Comparison of ENCODE assay signal across 11 mouse cellular contexts in genomic region chr17:73034981-73035481, GRCm38 (mm10).
DNase-seq lines count a peak whose midpoint lies in the region; ATAC-seq lines count a peak whose summit lies in the region.
"Had no signal": no experiment of that assay in that cellular context is flagged by ENCODE, and none has a peak within 500 bp of the region (broad histone marks: within the 10 kb centered on the region; RNA-seq: fewer than 3 reads in every experiment).

No protein-coding gene starts in this region.

- H3K27ac ChIP-seq in heart, embryonic 12.5 days (ENCODE audit: poor library complexity, severe bottlenecking): no peak overlapping the region
- no peak overlapping the region for H3K27ac ChIP-seq in forebrain, embryonic 16.5 days (ENCODE audit: low read length)
- no peak overlapping the region for H3K27ac ChIP-seq in midbrain, embryonic 16.5 days (ENCODE audit: low read length)
- no peak overlapping the region for H3K27ac ChIP-seq in hindbrain, embryonic 14.5 days
- H3K27ac ChIP-seq: midbrain, embryonic 13.5 days had no signal

- H3K4me3 ChIP-seq in heart, embryonic 12.5 days: no peak overlapping the region
- H3K4me3 ChIP-seq in forebrain, embryonic 16.5 days (replicated peaks; ENCODE audit: low read length): no peak overlapping the region
- H3K4me3 ChIP-seq in midbrain, embryonic 16.5 days (ENCODE audit: low read depth, low read length): no peak overlapping the region
- no peak overlapping the region for H3K4me3 ChIP-seq in hindbrain, embryonic 14.5 days (replicated peaks; ENCODE audit: low read length)
- H3K4me3 ChIP-seq: erythroblast, embryonic 14.5 days; midbrain, embryonic 13.5 days had no signal

- peaks cover 30% of the 10 kb centered on the region for H3K4me1 ChIP-seq in heart, embryonic 12.5 days (replicated peaks)
- no peaks in the 10 kb centered on the region for H3K4me1 ChIP-seq in forebrain, embryonic 16.5 days (replicated peaks; ENCODE audit: control insufficient read depth, insufficient read depth, low read length)
- H3K4me1 ChIP-seq in midbrain, embryonic 16.5 days (ENCODE audit: control insufficient read depth, insufficient read depth, low read length): no peaks in the 10 kb centered on the region
- no peaks in the 10 kb centered on the region for H3K4me1 ChIP-seq in hindbrain, embryonic 14.5 days (replicated peaks; ENCODE audit: control insufficient read depth, insufficient read depth, low read length)
- H3K4me1 ChIP-seq: midbrain, embryonic 13.5 days had no signal

- no peaks in the 10 kb centered on the region for H3K9me3 ChIP-seq in heart, embryonic 12.5 days (replicated peaks)
- H3K9me3 ChIP-seq in forebrain, embryonic 16.5 days (ENCODE audit: control insufficient read depth, low read length): no peaks in the 10 kb centered on the region
- no peaks in the 10 kb centered on the region for H3K9me3 ChIP-seq in midbrain, embryonic 16.5 days (replicated peaks; ENCODE audit: control insufficient read depth, low read length, poor library complexity, severe bottlenecking)
- no peaks in the 10 kb centered on the region for H3K9me3 ChIP-seq in hindbrain, embryonic 14.5 days (ENCODE audit: control insufficient read depth, low read length)
- H3K9me3 ChIP-seq: midbrain, embryonic 13.5 days had no signal

- H3K4me2 ChIP-seq in heart, embryonic 12.5 days: no peak overlapping the region
- H3K4me2 ChIP-seq in forebrain, embryonic 16.5 days (ENCODE audit: low read length): no peak overlapping the region
- no peak overlapping the region for H3K4me2 ChIP-seq in midbrain, embryonic 16.5 days (ENCODE audit: low read length)
- no peak overlapping the region for H3K4me2 ChIP-seq in hindbrain, embryonic 14.5 days (replicated peaks)
- H3K4me2 ChIP-seq: midbrain, embryonic 13.5 days had no signal

- H3K9ac ChIP-seq in heart, embryonic 12.5 days: 0 out of 2 replicates have a peak overlapping the region, but pooled peaks have one; percentile 27
- no peak overlapping the region for H3K9ac ChIP-seq in forebrain, embryonic 16.5 days (replicated peaks; ENCODE audit: low read depth, low read length)
- no peak overlapping the region for H3K9ac ChIP-seq in midbrain, embryonic 16.5 days (ENCODE audit: low read depth, low read length)
- H3K9ac ChIP-seq in hindbrain, embryonic 14.5 days: no peak overlapping the region
- H3K9ac ChIP-seq: midbrain, embryonic 13.5 days had no signal

- 43% methylated on average over 8 of the region's 8 CpGs for WGBS in heart, embryonic 12.5 days
- 29% methylated on average over 8 of the region's 8 CpGs for WGBS in forebrain, embryonic 16.5 days
- WGBS in midbrain, embryonic 16.5 days: 49% methylated on average over 8 of the region's 8 CpGs
- WGBS in hindbrain, embryonic 14.5 days: 43% methylated on average over 8 of the region's 8 CpGs

- H3K36me3 ChIP-seq in heart, embryonic 12.5 days: no peaks in the 10 kb centered on the region
- H3K36me3 ChIP-seq in forebrain, embryonic 16.5 days (ENCODE audit: control insufficient read depth, insufficient read depth): no peaks in the 10 kb centered on the region
- no peaks in the 10 kb centered on the region for H3K36me3 ChIP-seq in midbrain, embryonic 16.5 days (ENCODE audit: control insufficient read depth, insufficient read depth, low read length)
- no peaks in the 10 kb centered on the region for H3K36me3 ChIP-seq in hindbrain, embryonic 14.5 days (replicated peaks; ENCODE audit: control insufficient read depth, insufficient read depth)
- H3K36me3 ChIP-seq: midbrain, embryonic 13.5 days had no signal

- peak; percentile 20 to 39 for DNase-seq in lung, adult 18-20 months
- no peak for DNase-seq in lung, postnatal 10 days
- peak; percentile 78 for DNase-seq in kidney, postnatal 14 days
- DNase-seq in naive thymus-derived CD4-positive, alpha-beta T cell, adult 2 months (ENCODE audit: low read depth): peak; percentile 56
- DNase-seq in hindbrain, embryonic 14.5 days (ENCODE audit: low spot score): no peak
- DNase-seq: cerebellum, adult 11-12 months had no signal

- peaks cover 4% of the 10 kb centered on the region; the same call in 1 of the 2 replicates for H3K27me3 ChIP-seq in heart, embryonic 12.5 days (replicated peaks)
- H3K27me3 ChIP-seq in forebrain, embryonic 16.5 days (replicated peaks; ENCODE audit: control insufficient read depth, insufficient read depth, low read length): no peaks in the 10 kb centered on the region
- no peaks in the 10 kb centered on the region for H3K27me3 ChIP-seq in midbrain, embryonic 16.5 days (ENCODE audit: control insufficient read depth, insufficient read depth, low read depth, low read length)
- H3K27me3 ChIP-seq in hindbrain, embryonic 14.5 days (ENCODE audit: control insufficient read depth, insufficient read depth, low read length): no peaks in the 10 kb centered on the region
- H3K27me3 ChIP-seq: midbrain, embryonic 13.5 days had no signal

- no peak for ATAC-seq in heart, embryonic 12.5 days (ENCODE audit: insufficient number of reproducible peaks, low FRiP score)
- ATAC-seq in forebrain, embryonic 16.5 days: no peak
- ATAC-seq in midbrain, embryonic 16.5 days: no peak
- ATAC-seq in hindbrain, embryonic 14.5 days (ENCODE audit: low FRiP score): no peak
- ATAC-seq: midbrain, embryonic 13.5 days had no signal

Comparison
In these comparisons a context has a peak if more than half of its experiments do, and no peak if none do; other contexts are left out.
1. DNase-seq: peak in lung, adult 18-20 months (2 of 2), kidney, postnatal 14 days (single experiment) and naive thymus-derived CD4-positive, alpha-beta T cell, adult 2 months (single experiment); none in lung, postnatal 10 days (single experiment) and hindbrain, embryonic 14.5 days (single experiment).